Mouse (Mus musculus): ENCODE data around the gene Ccdc162. TPM values are rescaled to one million over a fixed set of nuclear protein-coding genes. Genes with fewer than 3 reads are reported as not detected.

The Ccdc162 gene
- polyA plus RNA-seq, 1 experiment from 2014 or later: 0.32 TPM

DNA sequence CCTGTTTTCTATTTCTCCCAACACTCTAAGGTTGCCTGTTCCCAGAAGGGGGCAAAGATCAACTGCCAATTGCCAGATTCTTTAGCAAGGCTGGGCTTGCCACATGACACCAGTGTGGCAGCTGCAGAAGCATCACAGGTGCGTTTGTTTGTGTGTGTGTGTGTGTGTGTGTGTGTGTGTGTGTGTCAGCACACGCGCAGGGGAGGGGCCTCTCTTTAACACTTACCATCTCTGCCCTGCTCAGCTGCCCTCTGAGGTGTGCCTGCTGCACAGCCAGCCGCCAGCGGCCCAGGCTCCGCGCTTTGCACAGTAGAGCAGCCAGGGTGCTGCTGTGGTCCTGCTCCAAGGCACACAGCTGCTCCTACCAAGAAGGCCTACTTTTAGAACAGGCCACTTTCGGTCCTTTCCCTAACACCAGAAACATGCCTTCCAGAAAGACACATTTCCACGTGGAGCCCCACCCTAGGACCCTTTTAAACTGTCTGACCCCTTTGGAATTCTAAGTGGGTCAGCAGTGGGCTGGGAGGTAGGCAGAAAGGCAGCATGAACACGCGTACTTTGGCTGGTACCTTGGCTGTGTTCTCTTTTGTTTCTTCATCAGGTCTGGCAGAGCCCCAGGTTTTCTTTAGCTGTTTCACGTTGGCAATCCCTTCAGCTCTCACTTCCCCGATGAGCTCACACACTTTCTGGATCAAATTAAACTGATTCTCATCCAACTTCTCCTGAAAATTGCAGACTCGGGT is 163.4 kb downstream of the Ccdc162 start:
- DNase-seq (ENCODE audit: low spot score): no peak
- no peak overlapping the region for H3K4me3 ChIP-seq
- 53% methylated on average over 14 of the region's 14 CpGs for WGBS
- H3K27me3 ChIP-seq (ENCODE audit: low read depth, poor library complexity, severe bottlenecking): no peaks in the 10 kb centered on the region
- peaks cover 6% of the 10 kb centered on the region; the same call in 1 of the 2 replicates for H3K9me3 ChIP-seq (replicated peaks)
- H3K27ac ChIP-seq (replicated peaks): peak overlapping the region; percentile 49; the same call in 1 of the 2 replicates
- H3K36me3 ChIP-seq: 0 out of 2 replicates have a peak, but pooled peaks cover 4% of the 10 kb centered on the region
- H3K4me1 ChIP-seq: peaks cover 16% of the 10 kb centered on the region

DNA sequence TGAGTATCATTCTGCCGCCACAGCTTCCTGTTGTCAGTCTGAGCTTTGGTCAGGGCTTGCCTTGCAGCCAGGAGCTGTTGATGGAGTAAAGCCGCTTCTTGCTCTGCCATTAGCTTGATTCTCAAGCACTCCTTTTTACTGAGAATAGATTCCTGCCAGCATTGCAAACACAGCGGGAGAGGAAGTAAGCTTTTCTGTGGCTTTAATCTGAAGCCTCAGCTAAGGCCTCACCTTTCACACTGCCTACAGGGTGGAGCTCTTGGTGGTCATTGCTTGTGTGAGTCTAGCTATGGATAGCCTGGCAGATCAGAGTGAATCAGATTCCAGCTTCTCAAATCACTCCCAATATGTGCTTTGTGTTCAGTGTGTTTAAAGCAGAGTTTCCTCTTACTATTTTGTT is 164.1 kb downstream of the Ccdc162 start:
- Histone ChIP-seq H3K4me1 (peaks cover 16% of the 10 kb centered on the region), H3K36me3 (0 out of 2 replicates have a peak, but pooled peaks cover 4% of the 10 kb centered on the region), H3K4me3 (no peak overlapping the region), H3K27ac (replicated peaks) (0 out of 2 replicates have a peak overlapping the region, but pooled peaks have one; percentile 2), H3K9me3 (replicated peaks) (peaks cover 6% of the 10 kb centered on the region; the same call in 1 of the 2 replicates), H3K27me3 (ENCODE audit: low read depth, poor library complexity, severe bottlenecking) (no peaks in the 10 kb centered on the region)
- 16% methylated on average over 3 of the region's 3 CpGs for WGBS
- no peak for DNase-seq (ENCODE audit: low spot score)

DNA sequence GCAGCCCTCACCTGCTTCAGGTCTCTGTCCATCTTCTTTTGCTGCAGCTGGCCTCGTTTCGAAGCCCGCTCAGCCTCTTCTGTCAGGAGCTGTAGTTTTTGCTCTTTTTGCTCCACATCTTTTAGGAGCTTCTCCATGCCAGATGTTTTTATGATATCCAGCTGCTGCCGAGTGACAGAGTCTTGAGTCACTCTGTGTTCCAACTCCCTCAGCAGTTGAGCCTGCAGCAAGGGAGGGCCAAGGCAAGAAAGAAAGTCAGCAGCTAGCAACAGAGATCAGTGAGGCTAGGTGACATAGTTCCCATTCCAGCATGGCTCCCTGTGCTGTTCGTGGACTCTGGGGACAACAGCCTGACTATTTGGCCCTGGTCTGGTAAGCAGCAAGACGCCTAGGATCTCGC is 165.7 kb downstream of the Ccdc162 start:
- Histone ChIP-seq H3K27ac (replicated peaks) (no peak overlapping the region), H3K9me3 (replicated peaks) (peaks cover 6% of the 10 kb centered on the region; the same call in 1 of the 2 replicates), H3K4me3 (no peak overlapping the region), H3K27me3 (ENCODE audit: low read depth, poor library complexity, severe bottlenecking) (no peaks in the 10 kb centered on the region), H3K36me3 (0 out of 2 replicates have a peak, but pooled peaks cover 4% of the 10 kb centered on the region), H3K4me1 (peaks cover 16% of the 10 kb centered on the region)
- no peak for DNase-seq (ENCODE audit: low spot score)
- 84% methylated on average over 7 of the region's 7 CpGs for WGBS

DNA sequence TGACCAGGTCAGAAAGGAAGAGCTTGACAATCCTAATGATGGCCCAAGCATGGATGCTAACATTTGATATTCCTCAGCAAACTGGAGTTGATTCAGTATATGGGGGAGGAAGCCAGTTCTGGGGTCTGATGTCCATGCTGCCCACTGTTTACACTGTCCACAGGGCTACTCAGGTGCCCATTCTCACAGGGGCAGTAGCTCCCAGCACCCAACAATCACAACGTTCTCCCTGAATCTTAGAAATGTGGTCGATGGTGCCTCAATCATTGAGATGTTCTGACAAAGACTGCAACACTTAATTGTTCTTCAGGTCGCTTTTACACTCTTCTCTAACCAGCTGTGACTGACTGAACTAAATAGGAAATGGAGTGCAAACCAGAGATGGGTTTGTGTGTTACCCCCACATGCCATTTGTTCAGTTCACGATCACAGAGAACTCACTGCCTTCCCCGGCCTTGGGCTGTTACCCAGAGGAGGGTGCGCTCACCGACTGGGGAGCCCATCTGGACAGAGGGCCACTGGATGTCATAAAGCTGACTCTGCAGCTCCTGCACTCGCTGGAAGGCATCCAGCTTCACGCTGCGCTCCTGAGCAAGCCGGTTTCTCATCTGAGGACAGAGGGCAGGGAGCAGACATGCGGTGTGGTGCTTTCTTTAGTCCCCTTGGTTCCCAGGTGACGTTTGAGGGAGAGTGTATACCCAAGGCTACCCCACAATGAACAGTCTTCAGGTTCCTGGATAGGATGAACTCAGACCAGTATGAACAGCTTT is 169.9 kb downstream of the Ccdc162 start:
- Histone ChIP-seq H3K27me3 (ENCODE audit: low read depth, poor library complexity, severe bottlenecking) (no peaks in the 10 kb centered on the region), H3K27ac (replicated peaks) (no peak overlapping the region), H3K4me1 (peaks cover 13% of the 10 kb centered on the region), H3K36me3 (0 out of 2 replicates have a peak, but pooled peaks cover 4% of the 10 kb centered on the region), H3K9me3 (replicated peaks) (peaks cover 6% of the 10 kb centered on the region; the same call in 1 of the 2 replicates), H3K4me3 (no peak overlapping the region)
- DNase-seq (ENCODE audit: low spot score): no peak
- WGBS: 74% methylated on average over 13 of the region's 13 CpGs

DNA sequence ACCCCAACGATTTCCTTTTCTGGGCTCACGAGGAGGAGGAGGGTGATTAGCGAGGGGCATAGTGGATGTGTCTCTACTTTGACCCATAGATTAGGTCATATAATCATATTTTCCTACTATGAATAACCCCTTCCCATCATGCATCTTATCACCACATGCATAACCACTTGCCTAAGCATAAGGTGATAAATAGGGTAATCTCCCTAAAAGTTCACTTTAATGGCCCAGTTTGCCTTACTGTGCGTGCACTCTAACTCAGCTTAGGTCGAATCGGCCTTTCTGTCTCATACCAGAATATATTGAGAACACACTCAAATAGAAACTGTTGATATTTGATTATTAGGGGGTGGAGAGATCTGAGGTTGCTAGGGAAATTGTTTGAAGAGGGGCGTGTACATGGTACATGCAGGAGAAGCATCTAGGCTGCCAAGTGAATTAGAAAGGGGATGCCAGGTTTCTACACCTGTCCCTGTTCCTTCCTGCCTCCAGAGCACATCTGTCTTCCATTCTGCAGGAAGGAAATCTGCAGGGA is 171.1 kb downstream of the Ccdc162 start:
- Histone ChIP-seq H3K4me1 (peaks cover 13% of the 10 kb centered on the region), H3K9me3 (replicated peaks) (peaks cover 6% of the 10 kb centered on the region; the same call in 1 of the 2 replicates), H3K27ac (replicated peaks) (no peak overlapping the region), H3K27me3 (ENCODE audit: low read depth, poor library complexity, severe bottlenecking) (no peaks in the 10 kb centered on the region), H3K36me3 (0 out of 2 replicates have a peak, but pooled peaks cover 4% of the 10 kb centered on the region), H3K4me3 (no peak overlapping the region)
- 56% methylated on average over 7 of the region's 7 CpGs for WGBS
- DNase-seq (ENCODE audit: low spot score): no peak

DNA sequence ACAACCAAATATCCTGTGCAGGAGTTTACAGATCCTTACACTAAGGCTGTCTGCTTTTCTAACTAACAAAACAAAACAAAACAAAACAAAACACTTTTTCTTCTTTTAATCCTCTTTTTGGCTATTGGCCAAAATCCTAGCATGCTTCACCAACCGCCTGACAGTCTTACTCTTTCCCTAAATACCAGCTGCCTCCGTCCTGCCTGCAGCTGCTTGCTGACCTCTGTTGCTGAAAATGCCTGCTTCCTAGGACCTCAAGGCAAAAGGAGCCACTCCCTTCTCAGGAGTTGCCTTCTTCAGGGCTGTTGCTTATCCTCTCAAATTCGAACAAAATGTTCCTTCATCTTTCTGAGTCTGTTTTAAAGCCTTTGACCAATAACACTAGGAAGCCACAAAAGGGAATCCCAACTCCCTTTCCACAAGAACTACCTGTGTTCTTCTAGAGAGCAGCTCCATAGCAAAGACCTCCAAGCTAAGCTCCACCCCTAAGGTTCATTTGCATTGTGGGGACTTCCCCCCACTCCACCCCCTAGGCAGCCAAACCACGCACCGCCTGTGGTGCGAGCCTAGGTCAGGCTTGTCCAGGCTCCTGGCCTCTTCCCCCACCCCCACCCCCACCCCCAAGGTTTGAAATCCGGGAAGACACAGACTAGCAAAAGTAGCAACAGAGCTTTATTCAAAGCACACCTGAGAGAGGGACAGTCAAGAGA is 171.8 kb downstream of the Ccdc162 start:
- H3K27ac ChIP-seq (replicated peaks): no peak overlapping the region; the same call in 1 of the 2 replicates
- 0 out of 2 replicates have a peak, but pooled peaks cover 4% of the 10 kb centered on the region for H3K36me3 ChIP-seq
- no peak for DNase-seq (ENCODE audit: low spot score)
- peaks cover 13% of the 10 kb centered on the region for H3K4me1 ChIP-seq
- H3K9me3 ChIP-seq (replicated peaks): peaks cover 6% of the 10 kb centered on the region; the same call in 1 of the 2 replicates
- WGBS: 2% methylated on average over 7 of the region's 7 CpGs
- no peaks in the 10 kb centered on the region for H3K27me3 ChIP-seq (ENCODE audit: low read depth, poor library complexity, severe bottlenecking)
- peak overlapping the region; percentile 7; the same call in 1 of the 2 replicates for H3K4me3 ChIP-seq

DNA sequence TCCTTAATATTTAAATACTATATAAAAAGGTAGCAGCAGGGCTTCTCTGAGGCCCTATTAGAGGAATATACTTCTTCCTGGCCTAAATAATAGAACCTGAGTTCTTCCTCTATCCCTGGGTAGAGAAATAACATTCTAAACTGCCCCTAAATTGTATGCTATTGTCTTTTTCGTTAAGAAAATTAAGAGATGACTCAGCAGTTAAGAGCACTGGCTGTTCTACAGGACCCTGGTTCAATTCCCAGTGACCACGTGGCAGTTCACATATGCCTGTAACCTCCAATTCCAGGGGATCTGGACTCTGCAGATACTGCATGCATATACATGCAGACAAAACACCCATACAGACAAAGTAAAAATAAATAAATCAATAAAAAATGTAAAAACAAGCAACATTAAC is 172.6 kb downstream of the Ccdc162 start:
- Histone ChIP-seq H3K27me3 (ENCODE audit: low read depth, poor library complexity, severe bottlenecking) (no peaks in the 10 kb centered on the region), H3K4me1 (peaks cover 13% of the 10 kb centered on the region), H3K36me3 (peaks cover 6% of the 10 kb centered on the region), H3K9me3 (replicated peaks) (peaks cover under 1% of the 10 kb centered on the region; the same call in 1 of the 2 replicates), H3K27ac (replicated peaks) (no peak overlapping the region), H3K4me3 (no peak overlapping the region)
- no peak for DNase-seq (ENCODE audit: low spot score)
- WGBS: 70% methylated on average over 2 of the region's 2 CpGs

DNA sequence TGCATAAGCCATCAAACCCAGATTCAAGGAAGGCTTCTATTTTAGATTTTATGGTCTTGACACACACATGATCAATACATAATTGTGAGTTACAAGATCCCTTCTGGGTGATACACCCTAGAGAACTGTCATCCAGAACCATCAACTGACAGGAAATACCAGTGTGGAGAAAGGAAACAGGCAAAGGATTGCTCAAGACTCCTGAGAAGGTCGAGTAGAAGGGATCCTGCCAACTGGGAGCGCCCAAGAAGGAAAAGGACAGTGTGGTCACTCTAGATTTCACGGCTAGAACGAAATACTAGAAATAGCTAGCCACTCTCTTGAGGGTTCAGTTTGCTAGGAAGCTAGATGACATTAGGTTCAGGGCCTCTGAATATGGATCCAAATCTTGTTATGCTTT is 173.0 kb downstream of the Ccdc162 start:
- Histone ChIP-seq H3K4me3 (no peak overlapping the region), H3K36me3 (peaks cover 8% of the 10 kb centered on the region), H3K4me1 (peaks cover 13% of the 10 kb centered on the region), H3K27me3 (ENCODE audit: low read depth, poor library complexity, severe bottlenecking) (no peaks in the 10 kb centered on the region), H3K27ac (replicated peaks) (no peak overlapping the region), H3K9me3 (replicated peaks) (no peaks in the 10 kb centered on the region)
- no peak for DNase-seq (ENCODE audit: low spot score)
- WGBS: 90% methylated on average over 4 of the region's 4 CpGs

DNA sequence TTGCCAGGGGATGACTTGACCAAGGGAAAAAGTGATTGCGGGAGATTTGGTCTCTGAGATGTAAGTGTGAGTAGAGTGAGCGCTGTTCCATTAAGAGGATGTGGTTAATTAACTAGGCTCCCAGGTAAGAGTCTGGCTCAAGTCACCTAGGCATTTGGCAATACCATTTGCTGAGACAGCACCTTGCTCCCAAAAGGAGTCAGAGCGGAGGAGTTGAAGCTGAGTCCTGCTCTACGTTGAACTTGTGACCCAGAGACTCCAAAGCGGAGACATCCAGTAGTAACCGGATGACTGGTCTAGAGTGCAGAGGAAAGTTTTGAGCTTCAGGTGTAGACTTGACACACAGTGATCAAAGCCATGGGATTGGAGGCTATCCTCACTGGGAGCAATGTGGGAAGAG is 174.4 kb downstream of the Ccdc162 start:
- peaks cover 18% of the 10 kb centered on the region for H3K36me3 ChIP-seq
- H3K27me3 ChIP-seq (ENCODE audit: low read depth, poor library complexity, severe bottlenecking): no peaks in the 10 kb centered on the region
- H3K4me1 ChIP-seq: peaks cover 19% of the 10 kb centered on the region
- no peak overlapping the region for H3K27ac ChIP-seq (replicated peaks)
- 99% methylated on average over 6 of the region's 6 CpGs for WGBS
- DNase-seq (ENCODE audit: low spot score): no peak
- H3K4me3 ChIP-seq: no peak overlapping the region
- no peaks in the 10 kb centered on the region; the same call in 1 of the 2 replicates for H3K9me3 ChIP-seq (replicated peaks)

DNA sequence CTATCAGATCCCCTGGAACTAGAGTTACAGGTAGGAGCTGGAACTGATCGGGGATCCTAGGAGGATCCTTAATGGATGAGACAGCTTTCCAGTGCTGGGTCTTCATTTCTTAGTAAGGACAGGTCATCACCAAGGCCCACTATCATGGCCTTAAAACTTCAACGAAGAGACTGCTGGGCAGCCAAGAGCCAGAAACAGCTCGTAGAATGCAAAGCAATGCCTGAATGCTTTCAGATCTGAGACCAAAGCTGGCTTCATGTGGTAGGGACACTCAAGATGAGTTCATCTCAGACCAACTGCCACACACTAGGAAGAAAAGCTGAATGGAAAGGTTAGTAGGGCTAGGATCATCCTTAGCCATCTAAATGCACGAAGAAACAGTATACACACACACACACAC is 177.4 kb downstream of the Ccdc162 start:
- H3K9me3 ChIP-seq (replicated peaks): no peaks in the 10 kb centered on the region; the same call in 1 of the 2 replicates
- no peak for DNase-seq (ENCODE audit: low spot score)
- H3K36me3 ChIP-seq: peaks cover 49% of the 10 kb centered on the region
- WGBS: 94% methylated on average over 4 of the region's 4 CpGs
- no peaks in the 10 kb centered on the region for H3K27me3 ChIP-seq (ENCODE audit: low read depth, poor library complexity, severe bottlenecking)
- H3K27ac ChIP-seq (replicated peaks): no peak overlapping the region
- peaks cover 9% of the 10 kb centered on the region for H3K4me1 ChIP-seq
- no peak overlapping the region for H3K4me3 ChIP-seq

DNA sequence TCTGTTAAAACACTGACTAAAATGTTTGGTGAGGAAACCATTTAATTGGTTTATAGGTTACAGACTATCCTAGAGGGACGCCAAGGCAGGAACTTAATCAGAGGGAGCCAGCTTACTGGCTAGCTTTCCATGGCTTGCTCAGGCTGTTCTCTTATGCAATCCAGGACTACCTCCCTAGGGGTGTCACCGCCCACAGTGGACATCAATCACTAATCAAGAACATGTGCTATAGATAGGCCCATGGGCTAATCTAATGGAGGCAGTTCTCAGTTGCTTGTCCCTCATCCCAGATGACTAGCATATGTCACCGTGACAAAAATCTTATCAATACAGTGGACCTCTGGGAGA is 178.5 kb downstream of the Ccdc162 start:
- no peaks in the 10 kb centered on the region for H3K27me3 ChIP-seq (ENCODE audit: low read depth, poor library complexity, severe bottlenecking)
- WGBS: 96% methylated on average over 3 of the region's 3 CpGs
- H3K36me3 ChIP-seq: peaks cover 59% of the 10 kb centered on the region

More for the DNA sequence above, 178.5 kb downstream of the Ccdc162 start:
- Histone ChIP-seq H3K4me3 (no peak overlapping the region), H3K27ac (replicated peaks) (no peak overlapping the region), H3K9me3 (replicated peaks) (no peaks in the 10 kb centered on the region; the same call in 1 of the 2 replicates), H3K4me1 (peaks cover 8% of the 10 kb centered on the region)
- DNase-seq (ENCODE audit: low spot score): no peak
